Mouse (Mus musculus): ENCODE results near the gene Xlr3c. TPM values are rescaled to one million over a fixed set of nuclear protein-coding genes. Genes with fewer than 3 reads are reported as not detected.
"Not testable (repeated sequence)": the region's sequence is repeated elsewhere in the genome, so short reads cannot be mapped to it uniquely, and the experiment has no call there.

Gene Xlr3c
- polyA plus RNA-seq, 1 experiment from 2014 or later: not detected

- no peak overlapping the region for H3K27ac ChIP-seq (ENCODE audit: low read length)
- H3K9me3 ChIP-seq (ENCODE audit: low read length): no peaks in the 10 kb centered on the region
- H3K4me3 ChIP-seq (ENCODE audit: low read length): no peak overlapping the region
- no peaks in the 10 kb centered on the region for H3K36me3 ChIP-seq (ENCODE audit: insufficient read depth, low read length)
- no peaks in the 10 kb centered on the region; the same call in 1 of the 2 replicates for H3K27me3 ChIP-seq (ENCODE audit: insufficient read depth, low read length)
- peaks cover 5% of the 10 kb centered on the region; the same call in 1 of the 2 replicates for H3K4me1 ChIP-seq (ENCODE audit: insufficient read depth, low read length)
- H3K4me2 ChIP-seq (replicated peaks; ENCODE audit: low read depth, low read length): no peak overlapping the region
- H3K9ac ChIP-seq (replicated peaks; ENCODE audit: low read length): no peak overlapping the region
- no peak for ATAC-seq (ENCODE audit: low FRiP score, low TSS enrichment)
- WGBS: 46% methylated on average over 1 of the region's 1 CpGs
Measured at GRCm38 (mm10) chrX:73225365-73225764, 39.8 kb downstream of the Xlr3c start.

GRCm38 (mm10) chrX:73213819-73214564 lies 51.2 kb downstream of the Xlr3c start, which contains the start of gene Xlr4b:
Gene Xlr4b (plus strand): TSS chrX:73214333.
- not testable (repeated sequence) for ATAC-seq (ENCODE audit: low FRiP score, low TSS enrichment); H3K27ac ChIP-seq (ENCODE audit: low read length); H3K4me2 ChIP-seq (replicated peaks; ENCODE audit: low read depth, low read length); H3K4me3 ChIP-seq (ENCODE audit: low read length); H3K27me3 ChIP-seq (ENCODE audit: insufficient read depth, low read length); H3K36me3 ChIP-seq (ENCODE audit: insufficient read depth, low read length); H3K4me1 ChIP-seq (ENCODE audit: insufficient read depth, low read length); H3K9me3 ChIP-seq (ENCODE audit: low read length); H3K9ac ChIP-seq (replicated peaks; ENCODE audit: low read length)
- 72% methylated on average over 14 of the region's 19 CpGs for WGBS

Other genes with a start within 250 kb of the Xlr3c start
- gene Pnma5, start 228.3 kb downstream of the Xlr3c start, polyA plus RNA-seq (2015; fragmentation: Nextera tagmentation; extraction: Ambion mirVana): 0.14 TPM in 1 of 2 replicates, not detected in the other
- gene Pnma3, start 200.6 kb downstream of the Xlr3c start, polyA plus RNA-seq (2015; fragmentation: Nextera tagmentation; extraction: Ambion mirVana): 0.04 and 0.10 TPM in 2 replicates
- gene Xlr4a, start 182.9 kb downstream of the Xlr3c start, polyA plus RNA-seq (2015; fragmentation: Nextera tagmentation; extraction: Ambion mirVana): 0.54 and 0.98 TPM in 2 replicates
- 2.3 and 3.6 TPM in 2 replicates for gene Xlr3a, start 168.3 kb downstream of the Xlr3c start, polyA plus RNA-seq (2015; fragmentation: Nextera tagmentation; extraction: Ambion mirVana)
- gene Gm14685, start 148.3 kb downstream of the Xlr3c start, polyA plus RNA-seq (2015; fragmentation: Nextera tagmentation; extraction: Ambion mirVana): not detected in 2 replicates
- gene Xlr5b, start 116.6 kb downstream of the Xlr3c start, polyA plus RNA-seq (2015; fragmentation: Nextera tagmentation; extraction: Ambion mirVana): not detected in 2 replicates
- gene DXBay18, start 115.9 kb downstream of the Xlr3c start, polyA plus RNA-seq (2015; fragmentation: Nextera tagmentation; extraction: Ambion mirVana): not detected in 2 replicates
- gene Spin2d, start 88.4 kb downstream of the Xlr3c start, polyA plus RNA-seq (2015; fragmentation: Nextera tagmentation; extraction: Ambion mirVana): not detected in 2 replicates
- gene Xlr3b, start 73.2 kb downstream of the Xlr3c start, polyA plus RNA-seq (2015; fragmentation: Nextera tagmentation; extraction: Ambion mirVana): 11.8 and 14.0 TPM in 2 replicates
- gene Xlr4b, start 51.1 kb downstream of the Xlr3c start, polyA plus RNA-seq (2015; fragmentation: Nextera tagmentation; extraction: Ambion mirVana): 0.51 and 1.1 TPM in 2 replicates
- gene F8a, start 37.1 kb downstream of the Xlr3c start, polyA plus RNA-seq (2015; fragmentation: Nextera tagmentation; extraction: Ambion mirVana): 10.6 and 10.7 TPM in 2 replicates
- gene Xlr4c, start 22.3 kb downstream of the Xlr3c start, polyA plus RNA-seq (2015; fragmentation: Nextera tagmentation; extraction: Ambion mirVana): not detected in 2 replicates
- not detected in 2 replicates for gene Xlr5a, start 27.6 kb upstream of the Xlr3c start, polyA plus RNA-seq (2015; fragmentation: Nextera tagmentation; extraction: Ambion mirVana)
- not detected in 2 replicates for gene Xlr5c, start 27.6 kb upstream of the Xlr3c start, polyA plus RNA-seq (2015; fragmentation: Nextera tagmentation; extraction: Ambion mirVana)
- not detected in 2 replicates for gene Gm45015, start 71.5 kb upstream of the Xlr3c start, polyA plus RNA-seq (2015; fragmentation: Nextera tagmentation; extraction: Ambion mirVana)
- 13.8 and 14.7 TPM in 2 replicates for gene Zfp275, start 77.2 kb upstream of the Xlr3c start, polyA plus RNA-seq (2015; fragmentation: Nextera tagmentation; extraction: Ambion mirVana)
- gene Gm18336, start 133.3 kb upstream of the Xlr3c start, polyA plus RNA-seq (2015; fragmentation: Nextera tagmentation; extraction: Ambion mirVana): not detected in 2 replicates
- gene Zfp92, start 145.7 kb upstream of the Xlr3c start, polyA plus RNA-seq (2015; fragmentation: Nextera tagmentation; extraction: Ambion mirVana): 0.10 TPM in 1 of 2 replicates, not detected in the other
- not detected in 2 replicates for gene Trex2, start 170.0 kb upstream of the Xlr3c start, polyA plus RNA-seq (2015; fragmentation: Nextera tagmentation; extraction: Ambion mirVana)
- gene Haus7, start 193.7 kb upstream of the Xlr3c start, polyA plus RNA-seq (2015; fragmentation: Nextera tagmentation; extraction: Ambion mirVana): 64.2 and 70.0 TPM in 2 replicates
- gene Bgn, start 218.2 kb upstream of the Xlr3c start, polyA plus RNA-seq (2015; fragmentation: Nextera tagmentation; extraction: Ambion mirVana): 98.7 and 109 TPM in 2 replicates
- 0.19 TPM in 2 replicates for gene Atp2b3, start 237.7 kb upstream of the Xlr3c start, polyA plus RNA-seq (2015; fragmentation: Nextera tagmentation; extraction: Ambion mirVana)

Data from kidney, embryonic 16.5 days (tissue).